Mouse (Mus musculus) gastrocnemius, postnatal 25 days (tissue): ENCODE measurements at regions not wholly inside any gene's neighbourhood (a gene's known extent, or its start where the extent isn't known, plus 50 kb on each side); places are given as distances from the start of the nearest gene placed in this dataset.

ENCODE experiments used
- DNase-seq: peaks from one replicate; pipeline ENCODE4 v3.0.0; 2022

DNA sequence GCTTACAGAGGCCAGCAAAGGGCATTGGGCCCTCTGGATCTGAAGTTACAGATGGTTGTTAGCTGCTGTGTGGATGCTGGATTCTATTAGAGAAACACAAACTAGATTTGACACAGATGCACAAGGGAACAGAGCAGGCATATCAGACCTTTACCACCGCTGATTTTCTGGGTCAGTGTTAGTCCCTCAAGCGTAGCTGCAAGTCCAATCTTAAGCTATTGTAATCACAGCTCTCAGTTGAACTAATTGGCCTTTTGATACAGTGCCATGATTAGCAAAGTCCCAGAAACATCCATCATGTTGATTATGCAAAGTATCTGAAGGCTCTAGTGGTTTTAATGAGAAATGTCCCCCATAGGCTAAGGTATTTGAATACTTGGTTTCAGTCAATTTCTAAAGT, 54.2 kb upstream of the Plppr5 start:
- no peak for DNase-seq

DNA sequence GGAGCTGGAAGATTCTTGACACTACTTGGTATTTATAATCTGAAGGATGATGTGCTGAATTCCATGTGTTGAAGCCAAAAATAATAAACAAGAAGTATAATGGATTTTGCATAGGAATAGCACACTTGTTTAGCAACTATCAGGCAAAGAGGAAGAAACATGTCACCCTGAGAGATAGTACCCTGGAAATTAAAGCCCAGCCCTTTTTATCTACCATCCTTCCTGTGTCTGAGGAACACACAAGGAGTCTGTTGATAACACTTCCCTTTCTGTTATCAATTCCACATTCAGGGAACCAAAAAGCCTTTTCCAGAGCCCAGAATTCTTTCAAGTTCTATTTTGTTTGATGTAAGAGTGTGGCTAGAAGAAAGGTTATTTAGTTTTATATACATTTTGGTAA, 66.5 kb upstream of the Plppr5 start:
- DNase-seq = no peak

DNA sequence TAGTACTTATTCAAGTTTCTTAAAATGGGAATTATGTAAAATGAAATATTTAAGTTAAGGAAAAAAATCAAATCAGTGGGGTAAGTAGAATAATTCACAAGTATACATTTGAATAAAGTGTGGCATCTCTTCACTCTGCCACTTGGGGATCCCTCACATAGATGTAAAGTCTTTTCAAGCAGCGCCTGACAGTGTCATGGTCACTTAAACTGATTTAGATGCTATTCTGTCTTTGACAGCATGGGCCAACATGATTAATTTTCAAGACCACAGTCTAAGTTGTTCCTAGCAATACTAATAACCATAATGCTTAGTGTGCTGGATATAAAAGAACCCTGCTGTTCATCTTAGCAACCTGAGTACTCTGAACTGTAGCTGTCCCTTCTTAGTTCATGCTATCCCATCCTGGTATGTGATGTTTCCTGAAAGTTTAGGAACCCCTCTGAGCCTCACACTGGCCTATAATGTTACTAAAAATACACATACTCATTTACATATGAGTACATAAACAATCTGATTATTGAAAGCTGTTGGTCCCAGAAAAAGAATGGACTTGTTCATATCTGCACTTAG, 68.4 kb upstream of the Plppr5 start:
- no peak for DNase-seq

DNA sequence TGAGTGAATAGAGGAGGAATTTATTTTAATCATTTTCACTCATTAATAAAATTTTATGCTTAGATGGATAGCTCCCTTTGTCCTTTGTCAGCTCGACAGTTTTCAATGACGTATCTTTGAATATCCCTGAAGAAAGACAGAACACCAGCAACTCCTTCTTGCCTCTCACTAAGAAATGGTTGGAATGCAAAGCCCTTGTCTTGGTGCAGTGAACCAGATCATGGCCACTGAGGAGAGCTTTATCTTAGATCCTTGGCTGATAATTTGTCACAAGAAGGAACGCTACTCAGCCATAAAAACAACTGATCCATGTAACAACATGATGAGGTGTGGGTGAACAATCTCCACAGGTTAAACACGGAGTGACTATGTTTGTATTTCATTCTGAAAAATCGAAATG, 73.5 kb upstream of the Plppr5 start:
- DNase-seq = no peak

DNA sequence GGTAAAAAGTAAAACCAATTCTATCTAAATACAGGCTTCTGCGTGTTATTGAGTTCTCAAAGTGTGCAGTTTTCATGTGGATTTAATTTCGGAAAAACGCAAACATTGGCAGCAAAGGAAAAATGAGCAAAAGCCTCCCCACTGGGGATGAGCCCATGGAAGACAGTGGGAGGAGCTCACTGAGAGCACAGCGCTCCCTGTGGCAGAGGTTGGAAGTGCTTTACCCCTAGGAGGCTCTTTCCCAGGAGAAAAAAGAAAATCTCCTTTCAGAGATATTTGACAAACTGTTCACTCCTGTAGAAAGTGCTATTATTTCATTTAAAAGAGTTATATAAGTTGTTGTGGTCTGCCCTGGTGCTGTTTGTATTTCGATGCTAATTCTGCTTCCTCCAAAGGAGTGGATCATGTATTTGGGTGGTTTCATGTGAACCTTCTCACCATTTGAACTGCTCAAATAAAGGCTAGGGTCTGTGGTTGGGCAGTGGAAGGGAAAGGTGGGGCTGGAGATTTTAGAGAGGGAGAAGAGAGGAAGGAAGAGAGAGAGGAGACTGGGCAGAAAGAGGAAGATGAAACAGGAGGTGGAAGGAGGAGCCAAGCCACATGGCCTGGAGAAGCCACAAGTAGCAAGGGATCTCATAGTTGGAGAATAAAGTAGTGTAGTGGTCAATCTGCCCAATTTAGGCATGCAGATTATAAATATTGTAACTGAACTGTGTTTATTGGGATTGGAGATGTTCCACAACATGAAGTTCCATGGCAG, 76.3 kb upstream of the Plppr5 start:
- DNase-seq = no peak

DNA sequence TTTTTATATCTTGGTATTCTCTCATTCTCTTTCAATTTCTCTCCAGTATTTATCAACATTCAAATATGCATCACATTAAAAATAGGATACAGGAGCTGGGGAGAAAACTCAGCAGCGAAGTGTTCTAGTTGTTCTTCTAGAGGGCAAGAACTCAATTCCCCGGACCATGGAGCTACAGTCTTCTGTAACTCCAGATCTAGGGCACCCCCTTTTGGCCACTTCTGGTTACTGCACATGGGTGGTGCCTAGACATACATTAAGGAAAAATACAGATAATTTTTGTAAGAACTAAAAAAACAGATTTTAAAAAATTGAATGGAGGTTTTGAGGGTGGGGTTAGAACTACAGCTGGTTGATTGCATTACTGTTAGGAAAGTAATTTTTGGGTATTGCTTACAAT, 80.5 kb upstream of the Plppr5 start:
- DNase-seq = no peak

DNA sequence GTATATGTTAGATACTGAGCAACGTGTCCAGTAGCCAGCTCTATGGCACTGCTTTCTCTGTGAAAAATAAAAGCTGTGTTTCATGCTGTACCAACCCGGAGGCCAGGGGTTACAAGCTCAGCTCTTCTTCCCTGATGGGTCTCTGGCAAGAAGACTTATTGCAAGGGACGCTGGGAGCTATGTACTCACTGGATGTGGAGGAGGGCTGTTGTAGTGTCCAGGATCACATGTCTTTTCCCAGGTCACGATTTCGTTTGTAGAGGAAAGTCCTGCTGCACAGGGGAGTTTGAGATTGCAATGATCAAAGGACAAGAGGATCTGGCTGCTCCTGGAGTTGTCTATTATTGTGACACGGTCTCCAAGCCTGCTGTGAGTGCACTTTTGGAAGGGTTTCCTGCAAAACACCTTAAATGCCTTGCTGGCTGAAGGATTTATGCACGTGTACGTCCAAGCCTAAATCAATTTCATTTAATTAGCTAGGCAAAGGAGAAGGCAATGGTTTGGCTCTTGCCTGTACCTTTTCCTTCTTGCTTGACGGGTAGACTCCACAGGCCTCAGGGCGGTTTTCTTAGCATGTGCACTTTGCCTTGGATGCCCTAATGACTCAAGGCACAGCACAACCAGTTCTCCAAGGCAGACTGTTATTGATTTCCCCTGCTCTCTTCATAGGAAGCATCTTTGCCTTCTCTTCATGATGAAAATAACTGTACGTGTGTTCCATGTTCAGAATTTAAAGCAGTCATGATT, 87.2 kb upstream of the Plppr5 start:
- no peak for DNase-seq

DNA sequence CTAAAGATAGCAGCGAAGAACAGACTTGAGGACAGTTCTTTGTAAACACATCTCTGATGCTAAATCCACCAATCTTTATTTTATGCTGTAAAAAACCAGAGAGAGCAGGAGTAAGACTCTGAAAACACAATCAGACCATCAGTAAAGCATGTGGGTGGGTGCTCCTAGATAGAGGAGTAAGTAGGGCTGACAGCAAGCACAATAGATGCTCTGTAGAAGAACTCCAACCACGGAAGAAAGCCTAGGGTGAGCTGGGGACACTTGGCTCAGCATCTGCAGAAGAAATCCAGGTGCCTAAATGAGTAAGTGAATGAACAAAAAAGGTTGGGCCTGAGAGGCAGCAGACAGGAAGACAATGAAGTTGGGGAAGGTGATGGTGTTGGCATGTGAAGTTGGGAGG, 88.3 kb upstream of the Plppr5 start:
- DNase-seq = no peak

DNA sequence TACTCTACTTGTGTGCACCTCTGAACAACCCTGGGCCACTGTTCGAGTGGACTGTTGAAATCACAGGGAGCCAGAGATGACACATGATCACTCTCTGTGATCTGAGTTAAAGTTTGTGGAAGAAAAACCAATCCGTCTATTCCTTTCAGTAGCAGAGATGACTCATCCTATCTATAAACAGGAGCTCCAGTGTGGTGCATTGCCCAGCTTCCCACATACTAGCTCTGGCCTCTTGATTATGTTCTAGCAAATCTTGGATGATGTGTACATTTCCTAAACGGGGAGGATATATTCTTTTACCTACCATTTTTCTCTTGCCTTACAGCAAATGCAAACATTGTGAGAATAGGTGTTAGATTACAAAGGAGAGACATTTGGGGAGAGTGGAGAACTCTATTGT, 94.5 kb upstream of the Plppr5 start:
- DNase-seq = no peak

DNA sequence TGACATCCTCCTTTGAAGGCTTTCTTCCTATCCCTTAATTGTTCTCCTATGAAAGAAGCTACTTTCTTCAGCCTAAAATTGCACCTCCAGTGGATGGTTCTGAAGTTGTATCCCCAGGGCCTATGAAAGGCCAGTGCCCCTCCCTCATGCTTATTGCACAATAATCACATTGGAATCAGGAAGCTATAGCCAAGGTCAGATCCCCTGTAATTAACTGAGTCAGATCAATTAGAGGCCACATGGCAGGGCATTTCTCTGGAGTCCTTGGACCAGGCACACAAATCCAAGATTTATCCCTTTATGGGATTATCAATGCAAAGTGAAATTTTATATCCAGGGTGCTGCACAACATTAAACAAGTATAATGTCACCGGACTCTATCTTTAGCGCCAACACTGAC, 98.8 kb upstream of the Plppr4 start:
- DNase-seq = no peak

DNA sequence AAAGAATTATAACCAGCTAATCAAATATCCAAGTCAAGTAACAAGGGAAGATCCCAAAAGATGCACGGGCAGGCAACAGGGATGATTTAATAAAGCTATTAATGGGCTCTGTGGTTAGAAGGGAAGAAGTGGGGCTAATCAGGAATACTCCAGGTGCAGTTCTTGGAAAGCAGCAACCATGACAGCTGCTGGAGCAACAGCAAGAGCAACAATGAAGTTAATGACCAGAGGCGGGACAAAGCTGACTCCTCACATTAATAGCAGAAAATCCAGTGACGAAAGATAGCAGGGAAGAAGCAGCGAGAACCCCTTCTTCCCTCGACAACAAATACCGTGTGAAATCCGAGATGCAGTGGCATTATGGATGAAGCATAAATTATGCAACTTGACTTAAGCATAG, 89.9 kb upstream of the Plppr4 start:
- DNase-seq = no peak

DNA sequence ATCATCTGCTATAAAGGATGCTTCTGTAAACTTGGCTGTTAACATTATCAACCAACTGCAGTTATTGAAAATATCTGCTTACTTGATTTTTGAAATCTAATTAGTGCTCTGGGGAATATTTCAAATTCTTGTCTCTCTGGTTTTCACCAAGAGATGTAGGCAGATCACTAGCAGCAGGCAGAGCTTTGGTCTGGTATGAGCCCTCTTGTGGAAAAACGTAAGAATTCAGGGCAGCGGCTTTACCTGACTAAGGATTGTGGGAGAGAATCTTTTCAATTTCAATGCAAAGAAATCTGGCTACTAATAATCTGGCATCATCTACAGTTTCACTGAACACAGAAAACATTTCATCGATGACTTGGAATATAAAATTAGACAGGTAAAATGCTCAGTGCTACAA, 81.2 kb upstream of the Plppr4 start:
- no peak for DNase-seq

DNA sequence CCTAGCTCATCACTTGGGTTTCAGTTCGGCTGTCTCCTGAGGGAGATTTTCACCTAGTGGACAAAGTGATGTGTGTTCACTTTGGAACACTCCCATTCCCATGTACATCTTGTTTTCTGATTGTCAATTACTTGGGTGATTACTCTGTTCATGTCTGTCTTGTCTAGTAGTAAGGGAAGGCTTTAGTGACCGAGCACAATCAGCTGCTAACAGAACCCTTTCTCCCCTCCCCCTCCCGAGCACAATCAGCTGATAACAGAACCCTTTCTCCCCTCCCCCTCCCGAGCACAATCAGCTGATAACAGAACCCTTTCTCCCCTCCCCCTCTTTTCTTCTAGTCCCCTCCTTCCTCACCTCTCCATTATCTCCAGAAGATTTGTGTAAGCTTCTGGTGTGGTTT, 79.6 kb upstream of the Plppr4 start:
- no peak for DNase-seq

DNA sequence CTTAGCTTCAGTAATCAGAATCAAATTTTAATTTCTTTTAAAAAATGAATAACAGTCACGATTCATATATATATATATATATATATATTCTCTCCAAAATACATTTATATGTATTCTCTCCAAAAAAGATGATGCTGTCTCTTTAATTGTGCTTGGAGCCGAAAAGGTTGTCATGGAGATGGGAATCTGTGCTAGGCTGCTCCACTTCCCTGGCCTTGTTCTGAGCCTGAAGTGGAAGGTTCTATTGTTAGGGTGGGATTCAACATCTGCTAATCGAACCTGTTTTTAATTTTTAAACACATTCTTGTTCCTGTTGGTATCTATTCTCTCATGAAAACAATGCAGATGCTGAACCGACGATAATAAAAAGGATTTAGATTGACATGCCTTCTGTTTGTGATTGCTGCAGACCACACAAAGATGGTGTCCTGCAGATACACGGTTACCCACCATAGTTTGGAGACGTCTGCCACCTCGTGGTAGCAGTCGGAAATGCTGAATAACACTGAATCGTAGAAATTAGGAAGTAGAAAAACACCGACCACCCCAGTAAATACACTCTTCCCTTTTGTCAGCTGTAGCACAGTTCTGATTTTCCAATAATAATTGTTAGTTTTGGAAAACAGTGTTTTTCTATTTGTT, 77.9 kb upstream of the Plppr4 start:
- peak; percentile 11 for DNase-seq

DNA sequence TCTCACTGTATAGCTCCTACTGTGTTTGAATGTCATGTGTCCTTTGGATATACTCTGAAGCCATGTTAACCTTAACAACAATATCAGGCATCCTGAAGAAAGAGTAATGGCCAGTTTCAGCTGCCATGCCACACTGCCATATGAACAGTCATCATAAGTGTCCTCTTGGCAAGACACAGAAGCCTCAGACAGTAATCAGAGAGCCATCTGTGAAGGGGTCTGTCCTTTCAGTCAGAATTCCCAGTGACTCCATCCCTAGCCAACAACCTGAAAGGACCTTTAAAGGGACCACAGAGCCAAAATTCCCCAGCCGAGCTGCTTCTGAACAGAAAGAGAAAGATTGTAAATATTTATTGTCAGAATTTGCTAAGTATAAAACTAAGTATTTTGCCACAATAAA, 63.9 kb upstream of the Plppr4 start:
- no peak for DNase-seq

DNA sequence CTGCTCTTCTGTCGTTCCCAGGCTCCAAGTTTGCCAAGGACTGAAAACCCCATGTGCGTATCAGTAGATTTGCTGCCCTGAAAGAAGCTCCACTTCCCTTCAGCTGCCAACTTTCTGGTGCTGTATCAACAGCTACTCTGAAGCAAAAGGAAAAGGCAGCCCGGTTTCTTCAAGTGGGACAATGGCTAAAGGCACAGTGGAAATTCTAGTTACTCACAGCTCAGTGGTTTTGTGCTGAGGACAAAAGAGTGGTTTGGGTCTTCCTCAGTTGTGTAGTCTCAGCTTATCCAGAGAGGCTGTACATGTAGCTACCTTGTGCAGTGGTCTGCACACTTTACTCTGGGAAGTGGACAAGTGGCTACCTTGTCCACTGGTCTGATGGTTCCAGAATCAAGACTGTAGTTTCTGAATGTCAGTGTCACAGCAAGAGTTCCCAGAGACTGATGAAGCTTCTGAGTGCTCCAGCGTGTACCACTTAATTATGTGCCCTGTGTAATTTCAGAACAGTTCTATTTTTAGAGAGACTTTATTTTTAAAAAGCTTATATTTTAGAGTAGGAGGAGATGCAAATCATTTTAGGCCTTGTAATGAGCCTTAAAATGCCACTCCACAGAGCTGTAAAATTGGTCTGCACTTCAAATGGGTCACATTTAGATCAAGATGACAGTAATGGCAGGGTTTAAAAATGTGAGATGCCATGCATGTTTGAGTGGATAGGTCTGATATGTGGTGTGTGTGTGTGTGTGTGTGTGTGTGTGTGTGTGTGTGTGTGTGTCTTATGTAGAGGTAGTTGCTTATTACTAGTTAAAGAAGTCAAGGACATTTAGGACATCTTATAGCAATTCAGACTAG, 52.4 kb upstream of the Plppr4 start:
- DNase-seq = no peak
